Mouse (Mus musculus): ENCODE results near the gene Reep6.

The Reep6 gene

DNA sequence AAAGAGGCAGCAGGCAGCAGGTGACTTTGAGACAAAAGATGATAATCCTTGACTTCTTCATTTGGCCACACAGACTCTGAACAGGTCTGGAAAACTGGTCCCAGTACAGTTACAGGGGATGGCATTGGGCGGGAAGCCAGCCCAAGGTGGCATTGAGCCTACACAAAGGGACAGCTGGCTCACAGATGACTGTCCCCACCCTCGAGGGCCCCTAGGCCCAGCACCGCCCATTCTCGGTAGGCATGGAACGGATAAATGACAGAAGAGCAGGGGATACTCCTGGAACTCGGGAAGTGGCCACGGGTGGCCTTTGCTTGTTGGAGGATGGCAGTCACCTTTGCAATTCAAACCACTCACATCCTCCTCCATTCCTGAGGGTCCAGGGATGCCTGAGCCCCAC lies 55.6 kb downstream of the Reep6 start:
- no peak for DNase-seq (ENCODE audit: low spot score in 2 of 2)

Measured in left cerebral cortex, adult 9 months (tissue).